ENCODE assay signal across 8 mouse cellular contexts in genomic region chr17:85454419-85454983, GRCm38 (mm10).
A peak's percentile ranks its signal among the peaks of the same experiment; 100 is the strongest.
DNase-seq lines count a peak whose midpoint lies in the region; ATAC-seq and TF ChIP-seq lines count a peak whose summit lies in the region.

No protein-coding gene starts in this region.

- DNase-seq in kidney, adult 2 months: no peak
- DNase-seq in midbrain, embryonic 11.5 days (ENCODE audit: low spot score, missing footprints): peak; percentile 97
- DNase-seq in left cerebral cortex, postnatal 36 days (ENCODE audit: low spot score in 2 of 2): no peak
- DNase-seq in cerebellum, adult 11 months: no peak

- H3K4me3 ChIP-seq in kidney, embryonic 14.5 days (ENCODE audit: low read length): 0 out of 2 replicates have a peak overlapping the region, but pooled peaks have one; percentile 2
- H3K4me3 ChIP-seq in kidney, adult 2 months (ENCODE audit: insufficient read depth, low read depth, low read length): no peak overlapping the region; the same call in 1 of the 2 replicates
- H3K4me3 ChIP-seq in brown adipose tissue, adult 24 weeks (ENCODE audit: insufficient read depth, low read depth, low read length): peak overlapping the region; percentile 48
- peak overlapping the region; percentile 25 for H3K4me3 ChIP-seq in heart, embryonic 16.5 days (ENCODE audit: low read length)
- H3K4me3 ChIP-seq in midbrain, embryonic 11.5 days (ENCODE audit: low read depth, low read length): peak overlapping the region; percentile 10

- intact Hi-C loops in left cerebral cortex, postnatal 36 days (cut with DNase I): no loop called here

- H3K27me3 ChIP-seq in kidney, embryonic 14.5 days (ENCODE audit: control insufficient read depth, insufficient read depth, low read length): peaks cover 75% of the 10 kb centered on the region
- H3K27me3 ChIP-seq in kidney, adult 2 months (replicated peaks; ENCODE audit: control insufficient read depth, insufficient read depth, low read length): peaks cover 5% of the 10 kb centered on the region
- peaks cover 47% of the 10 kb centered on the region for H3K27me3 ChIP-seq in heart, embryonic 16.5 days (ENCODE audit: control insufficient read depth, insufficient read depth, low read length)
- peaks cover 79% of the 10 kb centered on the region for H3K27me3 ChIP-seq in midbrain, embryonic 11.5 days (ENCODE audit: control insufficient read depth, insufficient read depth, low read length)

- ATAC-seq in kidney, embryonic 14.5 days (ENCODE audit: low FRiP score, low TSS enrichment): no peak
- ATAC-seq in heart, embryonic 16.5 days (replicated peaks; ENCODE audit: extremely low read depth, insufficient read depth, low FRiP score): no peak
- peak; percentile 84 for ATAC-seq in midbrain, embryonic 11.5 days (ENCODE audit: low FRiP score)
- no peak for ATAC-seq in inflammation-experienced regulatory T-cells, adult 6 months

- H3K9ac ChIP-seq in kidney, embryonic 14.5 days (ENCODE audit: low read depth, low read length): no peak overlapping the region
- H3K9ac ChIP-seq in heart, embryonic 16.5 days (ENCODE audit: low read length): no peak overlapping the region
- no peak overlapping the region; the same call in 1 of the 2 replicates for H3K9ac ChIP-seq in midbrain, embryonic 11.5 days (ENCODE audit: low read length)

- 1% methylated on average over 23 of the region's 23 CpGs for WGBS in kidney, embryonic 14.5 days
- WGBS in kidney, adult 2 months: 10% methylated on average over 23 of the region's 23 CpGs
- 3% methylated on average over 23 of the region's 23 CpGs for WGBS in heart, embryonic 16.5 days
- WGBS in midbrain, embryonic 11.5 days: under 1% methylated on average over 23 of the region's 23 CpGs

- no peaks in the 10 kb centered on the region for H3K4me1 ChIP-seq in kidney, embryonic 14.5 days (ENCODE audit: control insufficient read depth, insufficient read depth, low read length)
- 0 out of 2 replicates have a peak, but pooled peaks cover 3% of the 10 kb centered on the region for H3K4me1 ChIP-seq in kidney, adult 2 months (ENCODE audit: control insufficient read depth, insufficient read depth, low read length)
- H3K4me1 ChIP-seq in brown adipose tissue, adult 24 weeks (ENCODE audit: control insufficient read depth, insufficient read depth, insufficient read length, low read length): no peaks in the 10 kb centered on the region; the same call in 1 of the 2 replicates
- peaks cover 2% of the 10 kb centered on the region; the same call in 1 of the 2 replicates for H3K4me1 ChIP-seq in heart, embryonic 16.5 days (ENCODE audit: control insufficient read depth, insufficient read depth, low read length)
- H3K4me1 ChIP-seq in midbrain, embryonic 11.5 days (ENCODE audit: control insufficient read depth, insufficient read depth, low read length): peaks cover 10% of the 10 kb centered on the region

- H3K36me3 ChIP-seq in kidney, embryonic 14.5 days (ENCODE audit: control insufficient read depth, insufficient read depth, low read length): no peaks in the 10 kb centered on the region
- no peaks in the 10 kb centered on the region for H3K36me3 ChIP-seq in kidney, adult 2 months (ENCODE audit: control insufficient read depth, insufficient read depth, low read length)
- no peaks in the 10 kb centered on the region for H3K36me3 ChIP-seq in heart, embryonic 16.5 days (ENCODE audit: control insufficient read depth, insufficient read depth)
- no peaks in the 10 kb centered on the region for H3K36me3 ChIP-seq in midbrain, embryonic 11.5 days (ENCODE audit: control insufficient read depth, insufficient read depth, low read length)

- H3K4me2 ChIP-seq in kidney, embryonic 14.5 days (replicated peaks; ENCODE audit: low read depth, low read length): no peak overlapping the region
- H3K4me2 ChIP-seq in heart, embryonic 16.5 days (ENCODE audit: low read depth, low read length): peak overlapping the region; percentile 31
- peak overlapping the region; percentile 37 for H3K4me2 ChIP-seq in midbrain, embryonic 11.5 days

- TF ChIP-seq POLR2A in kidney, adult 2 months (IDR thresholded peaks at IDR 0.05; ENCODE audit: low read depth, low read length): no peak

- H3K27ac ChIP-seq in kidney, embryonic 14.5 days (ENCODE audit: low read depth, low read length): no peak overlapping the region
- H3K27ac ChIP-seq in kidney, adult 2 months (ENCODE audit: insufficient read depth, low read depth, low read length): no peak overlapping the region
- no peak overlapping the region for H3K27ac ChIP-seq in brown adipose tissue, adult 24 weeks (replicated peaks; ENCODE audit: low read depth, low read length)
- H3K27ac ChIP-seq in heart, embryonic 16.5 days (ENCODE audit: low read length): no peak overlapping the region
- H3K27ac ChIP-seq in midbrain, embryonic 11.5 days (ENCODE audit: low read depth, low read length): peak overlapping the region; percentile 17; the same call in 1 of the 2 replicates

- no peaks in the 10 kb centered on the region for H3K9me3 ChIP-seq in kidney, embryonic 14.5 days (ENCODE audit: control insufficient read depth, low read length)
- H3K9me3 ChIP-seq in heart, embryonic 16.5 days (replicated peaks; ENCODE audit: control insufficient read depth, low read length): no peaks in the 10 kb centered on the region
- H3K9me3 ChIP-seq in midbrain, embryonic 11.5 days (ENCODE audit: control insufficient read depth, low read length): no peaks in the 10 kb centered on the region

- TF ChIP-seq CTCF in kidney, adult 2 months (conservative IDR thresholded peaks at IDR 0.05; ENCODE audit: insufficient read depth, insufficient read length, low read depth, low read length): no peak
